Mouse (Mus musculus) gastrocnemius, adult 8-10 months (tissue): Measurements from ENCODE around the gene Gm36864. TPM values are rescaled to one million over a fixed set of nuclear protein-coding genes. Genes with fewer than 3 reads are reported as not detected.

Experiments
- total RNA-seq, 4 experiments: library from RNA; stranded (reverse); gene quantifications; 2 replicates each; pipeline ENCODE4 v1.2.4; 2022

The Gm36864 gene
- total RNA-seq, 4 experiments from 2014 or later, result not detected

Other genes with a start within 250 kb of the Gm36864 start
- not detected for gene Klk1b11, start 240.3 kb upstream of the Gm36864 start, total RNA-seq
- gene Klk1b26, start 224.0 kb upstream of the Gm36864 start, total RNA-seq, result 1 to 10 TPM in 1 of 4 experiments, not detected in 3; 1.3 TPM
- not detected for gene Klk1b27, start 183.9 kb upstream of the Gm36864 start, total RNA-seq
- not detected for gene Klk1b21, start 133.8 kb upstream of the Gm36864 start, total RNA-seq
- not detected for gene Klk1b22, start 123.5 kb upstream of the Gm36864 start, total RNA-seq
- gene Klk1b16, start 99.4 kb upstream of the Gm36864 start, total RNA-seq, result not detected
- gene Klk1b24, start 47.9 kb upstream of the Gm36864 start, total RNA-seq, result not detected
- gene Klk1b3, start 38.0 kb upstream of the Gm36864 start, total RNA-seq, result not detected
- gene Klk1b4, start 28.7 kb upstream of the Gm36864 start, total RNA-seq, result not detected
- gene Klk1b5, start 20.2 kb upstream of the Gm36864 start, total RNA-seq, result not detected
- under 1 TPM in 2 of 4 experiments, not detected in 2; 0.31 to 0.72 TPM for gene Klk1, start 10.8 kb upstream of the Gm36864 start, total RNA-seq
- gene 1700028J19Rik, start 10.5 kb downstream of the Gm36864 start, total RNA-seq, result not detected
- gene 2410002F23Rik, start 10.5 kb downstream of the Gm36864 start, total RNA-seq, result 1 to 10 TPM; 5.1 to 9.2 (median 6.6) TPM
- gene Acp4, start 21.2 kb downstream of the Gm36864 start, total RNA-seq, result not detected
- gene Gm15517, start 25.3 kb downstream of the Gm36864 start, total RNA-seq, result not detected
- gene Clec11a, start 70.7 kb downstream of the Gm36864 start, total RNA-seq, result 1 to 10 TPM in 2 of 4 experiments, under 1 TPM in 2; 0.53 to 1.3 (median 0.99) TPM
- gene Shank1, start 74.1 kb downstream of the Gm36864 start, total RNA-seq, result under 1 TPM; 0.17 to 0.43 (median 0.34) TPM
- gene Syt3, start 147.9 kb downstream of the Gm36864 start, total RNA-seq, result 1 to 10 TPM; 3.2 to 7.0 (median 5.2) TPM
- gene 1700008O03Rik, start 149.6 kb downstream of the Gm36864 start, total RNA-seq, result not detected
- gene Lrrc4b, start 192.8 kb downstream of the Gm36864 start, total RNA-seq, result under 1 TPM; 0.10 to 0.27 (median 0.11) TPM
- gene Aspdh, start 229.2 kb downstream of the Gm36864 start, total RNA-seq, result under 1 TPM in 1 of 4 experiments, not detected in 3; 0.29 TPM
- gene Josd2, start 231.8 kb downstream of the Gm36864 start, total RNA-seq, result 10 to 100 TPM; 48.9 to 66.1 (median 56.3) TPM